Mouse (Mus musculus) erythroblast, embryonic 14.5 days (primary cell): ENCODE results near the gene Foxp1.

Experiments
- GATA1 ChIP-seq: IDR thresholded peaks from 2 replicates; pipeline ENCODE4 v1.6.1; 2012; ENCODE audit warnings: low read length, inconsistent platforms, mixed read lengths
- TAL1 ChIP-seq: IDR thresholded peaks from 3 replicates; pipeline ENCODE4 v1.6.1; 2012; ENCODE audit warnings: low read length, inconsistent platforms, mixed read lengths

DNA sequence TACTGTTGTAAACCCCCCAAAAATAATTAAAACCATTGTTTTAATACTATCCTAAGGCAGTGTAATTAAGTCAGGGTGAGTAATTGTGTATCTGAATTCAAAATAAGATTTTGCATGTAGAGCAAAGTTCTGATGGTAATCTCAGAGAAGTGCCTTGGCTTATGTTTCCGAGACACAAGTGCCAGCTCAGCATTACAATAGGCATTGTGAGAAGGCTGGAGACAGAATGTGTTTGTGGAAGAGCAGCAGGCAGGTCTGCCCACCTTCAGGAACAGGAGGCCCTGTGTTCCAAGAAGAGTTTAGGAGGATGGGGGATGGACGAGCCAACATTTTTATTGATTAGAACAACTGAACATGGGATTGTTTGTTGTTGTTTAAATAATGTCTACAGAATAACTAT is 6.5 kb upstream of the Foxp1 start:
- TF ChIP-seq GATA1 (no peak), TAL1 (no peak)
